Mouse (Mus musculus) heart, postnatal 0 days (tissue): ENCODE results near the gene Mllt6. TPM values are rescaled to one million over a fixed set of nuclear protein-coding genes. Genes with fewer than 3 reads are reported as not detected.
A peak's percentile ranks its signal among the peaks of the same experiment; 100 is the strongest.

Source experiments
- ATAC-seq: fragments of 200-750 bp; cut with Nextera tagmentation; 2 replicates; pipeline ENCODE4 v1.8.0; 2017; ENCODE audit warnings: low read depth, moderate number of reproducible peaks, moderate library complexity; ENCODE audit not compliant: insufficient read depth
- DNase-seq: peaks from one replicate; pipeline ENCODE4 v3.0.0-alpha.2; 2016; ENCODE audit warnings: low spot score
- H3K27ac ChIP-seq: fragments of 300-500 bp; sonication (generic); 2 replicates; pipeline ENCODE4 v1.5.1; 2014; ENCODE audit warnings: low read depth, mild to moderate bottlenecking
- H3K27me3 ChIP-seq: fragments of 300-500 bp; sonication (generic); 2 replicates; pipeline ENCODE4 v1.6.1; 2014; ENCODE audit warnings: low read length, mixed read lengths; ENCODE audit not compliant: control insufficient read depth, insufficient read depth
- H3K36me3 ChIP-seq: fragments of 300-500 bp; sonication (generic); replicated peaks from 2 replicates; pipeline ENCODE4 v1.6.1; 2014; ENCODE audit warnings: low read length, mixed read lengths; ENCODE audit not compliant: control insufficient read depth, insufficient read depth
- H3K4me1 ChIP-seq: fragments of 300-500 bp; sonication (generic); 2 replicates; pipeline ENCODE4 v1.6.1; 2014; ENCODE audit warnings: antibody characterized with exemption; ENCODE audit not compliant: control insufficient read depth, insufficient read depth
- H3K4me2 ChIP-seq: fragments of 300-500 bp; sonication (generic); 2 replicates; pipeline ENCODE4 v1.6.1; 2014; ENCODE audit warnings: low read depth, mild to moderate bottlenecking, low read length, moderate library complexity
- H3K4me3 ChIP-seq: fragments of 300-500 bp; sonication (generic); 2 replicates; pipeline ENCODE4 v1.5.1; 2014; ENCODE audit warnings: low read depth, low read length
- H3K9ac ChIP-seq: fragments of 300-500 bp; sonication (generic); replicated peaks from 2 replicates; pipeline ENCODE4 v1.6.1; 2014; ENCODE audit warnings: low read depth, low read length, mixed read lengths
- H3K9me3 ChIP-seq: fragments of 300-500 bp; sonication (generic); replicated peaks from 2 replicates; pipeline ENCODE4 v1.6.1; 2016; ENCODE audit warnings: low read length; ENCODE audit not compliant: control insufficient read depth
- CTCF ChIP-seq: IDR thresholded peaks from 2 replicates; pipeline ENCODE4 v1.5.1; 2016; ENCODE audit warnings: antibody characterized with exemption, control low read depth, low read depth
- EP300 ChIP-seq: IDR thresholded peaks from 2 replicates; pipeline ENCODE4 v1.6.1; 2016; ENCODE audit warnings: antibody characterized with exemption, low read depth
- WGBS: fragments of 180-500 bp; shearing (Covaris S2); extraction: QIAGEN DNeasy Blood & Tissue Kit; methylation state at CpG from one replicate; pipeline ENCODE4 v1.1.7; 2014; 5-methylcytosine and 5-hydroxymethylcytosine counted together
- polyA plus RNA-seq: library from polyadenylated mRNA; unstranded; fragments of >200 nt; fragmentation: Nextera tagmentation; extraction: Ambion mirVana; gene quantifications from 2 replicates; pipeline ENCODE4 v1.2.1, GENCODE M21; 2015
- total RNA-seq: library from RNA; depleted of rRNA; stranded (reverse); fragments of >200 nt; gene quantifications from 2 replicates; pipeline ENCODE4 v1.2.3, GENCODE M21; 2014; ENCODE audit warnings: low replicate concordance

The Mllt6 gene
- total and polyA plus RNA-seq, 2 experiments from 2014 or later = 1.6 to 45.2 TPM

GRCm38 (mm10) chr11:97670234-97671176 is 7.3 kb downstream of the Mllt6 start:
- DNase-seq (peak; percentile 52), ATAC-seq (peak; percentile 82)
- WGBS = 23% methylated on average over 13 of the region's 13 CpGs
- Histone ChIP-seq H3K9me3 (no peaks in the 10 kb centered on the region), H3K4me3 (0 out of 2 replicates have a peak overlapping the region, but pooled peaks have one; percentile 14), H3K9ac (peak overlapping the region; percentile 45), H3K4me2 (peak overlapping the region; percentile 57), H3K27me3 (no peaks in the 10 kb centered on the region), H3K4me1 (peaks cover 16% of the 10 kb centered on the region), H3K27ac (peak overlapping the region; percentile 91), H3K36me3 (peaks cover 84% of the 10 kb centered on the region)
- TF ChIP-seq EP300 (no peak), CTCF (peak; percentile 50)

DNA sequence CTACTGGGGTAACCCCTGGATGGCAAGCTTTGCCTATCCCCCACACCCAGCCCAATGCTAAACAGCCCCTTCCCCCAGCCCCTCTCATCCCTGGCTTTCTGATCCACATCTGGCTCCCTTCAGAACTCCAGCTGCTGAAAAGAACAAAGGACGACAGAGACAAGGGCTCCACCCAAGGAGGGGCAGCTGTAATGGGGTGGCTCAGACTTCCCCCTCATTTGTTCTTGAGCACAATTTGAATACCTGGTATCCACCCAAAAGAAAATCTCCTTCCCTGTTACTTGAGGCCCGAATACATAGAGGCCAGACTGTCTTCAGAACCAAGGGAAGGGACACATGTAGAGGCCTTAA is 7.9 kb downstream of the Mllt6 start:
- Histone ChIP-seq H3K9ac (no peak overlapping the region), H3K4me3 (no peak overlapping the region), H3K9me3 (no peaks in the 10 kb centered on the region), H3K4me1 (peaks cover 16% of the 10 kb centered on the region), H3K27ac (no peak overlapping the region), H3K4me2 (no peak overlapping the region), H3K36me3 (peaks cover 87% of the 10 kb centered on the region), H3K27me3 (no peaks in the 10 kb centered on the region)
- no peak for ATAC-seq
- WGBS = 77% methylated on average over 2 of the region's 2 CpGs
- TF ChIP-seq EP300 = no peak
- TF ChIP-seq CTCF = no peak
- DNase-seq = no peak

DNA sequence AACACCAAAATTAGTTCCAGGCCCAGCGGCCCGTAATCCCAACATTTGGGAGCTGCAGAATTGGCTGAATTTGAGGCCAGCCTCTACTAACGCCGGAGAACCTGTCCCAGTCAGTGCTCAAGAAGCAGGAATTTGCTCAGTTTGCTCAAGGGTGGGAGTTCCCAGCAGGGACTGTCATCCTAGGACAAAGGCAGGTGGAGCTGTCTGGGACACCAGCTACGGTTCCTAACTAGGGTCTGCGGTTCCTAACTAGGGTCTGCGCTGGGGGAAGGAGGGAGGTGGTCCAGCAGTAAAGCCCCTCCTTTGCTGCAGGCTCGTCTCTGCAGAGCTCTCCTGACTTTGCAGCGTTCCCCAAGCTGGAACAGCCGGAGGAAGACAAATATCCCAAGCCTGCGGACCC is 9.9 kb downstream of the Mllt6 start:
- no peak overlapping the region for H3K4me2 ChIP-seq

DNA sequence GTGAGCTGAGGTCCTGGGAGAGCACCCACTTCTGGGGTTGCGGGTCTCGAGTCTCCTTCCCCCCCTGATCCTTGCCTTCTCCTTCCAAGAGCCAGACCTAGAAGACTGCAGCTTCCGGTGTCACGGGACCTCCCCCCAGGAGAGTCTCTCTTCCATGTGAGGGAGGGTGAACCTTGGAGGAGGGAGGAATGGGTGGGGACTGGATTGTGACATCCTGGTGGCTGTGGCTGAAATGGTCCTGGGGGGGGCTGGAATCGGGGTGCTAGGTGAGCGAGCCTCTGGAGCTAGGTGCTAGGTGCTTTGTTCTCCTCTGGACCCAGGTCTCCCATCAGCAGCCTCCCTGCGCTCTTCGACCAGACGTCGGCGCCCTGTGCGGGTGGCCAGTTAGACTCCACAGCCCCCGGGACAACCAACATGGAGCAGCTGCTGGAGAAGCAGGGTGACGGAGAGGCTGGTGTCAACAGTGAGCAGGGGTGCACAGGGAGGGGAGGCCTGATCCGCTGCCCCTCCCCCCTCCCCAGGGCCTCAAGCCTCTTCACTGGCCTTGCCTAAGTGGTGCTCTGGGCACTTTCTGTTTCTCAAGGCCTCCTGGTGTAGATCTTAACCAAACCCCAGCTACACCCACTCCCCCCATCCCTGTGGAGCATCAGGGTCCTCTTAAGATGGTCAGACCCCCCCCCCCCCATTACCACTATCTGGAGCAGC is 13.0 kb downstream of the Mllt6 start:
- H3K9me3 ChIP-seq = no peaks in the 10 kb centered on the region
- ATAC-seq = no peak

More for the DNA sequence above, 9.9 kb downstream of the Mllt6 start:
- Histone ChIP-seq H3K4me1 (peaks cover 16% of the 10 kb centered on the region), H3K9me3 (no peaks in the 10 kb centered on the region), H3K27ac (no peak overlapping the region), H3K9ac (no peak overlapping the region), H3K27me3 (no peaks in the 10 kb centered on the region), H3K4me3 (no peak overlapping the region), H3K36me3 (peaks cover 89% of the 10 kb centered on the region)
- 87% methylated on average over 11 of the region's 11 CpGs for WGBS
- no peak for TF ChIP-seq EP300
- TF ChIP-seq CTCF = no peak
- DNase-seq (no peak), ATAC-seq (no peak)

GRCm38 (mm10) chr11:97677381-97677780 is 14.2 kb downstream of the Mllt6 start:
- H3K4me2 ChIP-seq = no peak overlapping the region
- ATAC-seq = no peak
- H3K4me1 ChIP-seq = no peaks in the 10 kb centered on the region
- no peak overlapping the region for H3K4me3 ChIP-seq
- DNase-seq = no peak
- 64% methylated on average over 15 of the region's 15 CpGs for WGBS
- H3K27me3 ChIP-seq = no peaks in the 10 kb centered on the region
- no peaks in the 10 kb centered on the region for H3K9me3 ChIP-seq
- H3K9ac ChIP-seq = no peak overlapping the region
- TF ChIP-seq CTCF = no peak
- TF ChIP-seq EP300 = no peak
- no peak overlapping the region for H3K27ac ChIP-seq
- peaks cover 92% of the 10 kb centered on the region for H3K36me3 ChIP-seq

More for the DNA sequence above, 13.0 kb downstream of the Mllt6 start:
- Histone ChIP-seq H3K27me3 (no peaks in the 10 kb centered on the region), H3K4me1 (no peaks in the 10 kb centered on the region), H3K4me3 (no peak overlapping the region), H3K9ac (no peak overlapping the region), H3K36me3 (peaks cover 92% of the 10 kb centered on the region), H3K27ac (no peak overlapping the region), H3K4me2 (no peak overlapping the region)
- no peak for TF ChIP-seq CTCF
- no peak for TF ChIP-seq EP300
- 68% methylated on average over 14 of the region's 15 CpGs for WGBS
- no peak for DNase-seq
